Mouse (Mus musculus) heart, postnatal 0 days (tissue): ENCODE measurements around the gene Slc7a7. TPM values are rescaled to one million over a fixed set of nuclear protein-coding genes. Genes with fewer than 3 reads are reported as not detected.

Experiments
- ATAC-seq: fragments of 200-750 bp; cut with Nextera tagmentation; 2 replicates; pipeline ENCODE4 v1.8.0; 2017; ENCODE audit warnings: low read depth, moderate number of reproducible peaks, moderate library complexity; ENCODE audit not compliant: insufficient read depth
- DNase-seq: peaks from one replicate; pipeline ENCODE4 v3.0.0-alpha.2; 2016; ENCODE audit warnings: low spot score
- H3K27ac ChIP-seq: fragments of 300-500 bp; sonication (generic); 2 replicates; pipeline ENCODE4 v1.5.1; 2014; ENCODE audit warnings: low read depth, mild to moderate bottlenecking
- H3K27me3 ChIP-seq: fragments of 300-500 bp; sonication (generic); 2 replicates; pipeline ENCODE4 v1.6.1; 2014; ENCODE audit warnings: low read length, mixed read lengths; ENCODE audit not compliant: control insufficient read depth, insufficient read depth
- H3K36me3 ChIP-seq: fragments of 300-500 bp; sonication (generic); replicated peaks from 2 replicates; pipeline ENCODE4 v1.6.1; 2014; ENCODE audit warnings: low read length, mixed read lengths; ENCODE audit not compliant: control insufficient read depth, insufficient read depth
- H3K4me1 ChIP-seq: fragments of 300-500 bp; sonication (generic); 2 replicates; pipeline ENCODE4 v1.6.1; 2014; ENCODE audit warnings: antibody characterized with exemption; ENCODE audit not compliant: control insufficient read depth, insufficient read depth
- H3K4me2 ChIP-seq: fragments of 300-500 bp; sonication (generic); 2 replicates; pipeline ENCODE4 v1.6.1; 2014; ENCODE audit warnings: low read depth, mild to moderate bottlenecking, low read length, moderate library complexity
- H3K4me3 ChIP-seq: fragments of 300-500 bp; sonication (generic); 2 replicates; pipeline ENCODE4 v1.5.1; 2014; ENCODE audit warnings: low read depth, low read length
- H3K9ac ChIP-seq: fragments of 300-500 bp; sonication (generic); replicated peaks from 2 replicates; pipeline ENCODE4 v1.6.1; 2014; ENCODE audit warnings: low read depth, low read length, mixed read lengths
- H3K9me3 ChIP-seq: fragments of 300-500 bp; sonication (generic); replicated peaks from 2 replicates; pipeline ENCODE4 v1.6.1; 2016; ENCODE audit warnings: low read length; ENCODE audit not compliant: control insufficient read depth
- CTCF ChIP-seq: IDR thresholded peaks from 2 replicates; pipeline ENCODE4 v1.5.1; 2016; ENCODE audit warnings: antibody characterized with exemption, control low read depth, low read depth
- EP300 ChIP-seq: IDR thresholded peaks from 2 replicates; pipeline ENCODE4 v1.6.1; 2016; ENCODE audit warnings: antibody characterized with exemption, low read depth
- WGBS: fragments of 180-500 bp; shearing (Covaris S2); extraction: QIAGEN DNeasy Blood & Tissue Kit; methylation state at CpG from one replicate; pipeline ENCODE4 v1.1.7; 2014; 5-methylcytosine and 5-hydroxymethylcytosine counted together
- polyA plus RNA-seq: library from polyadenylated mRNA; unstranded; fragments of >200 nt; fragmentation: Nextera tagmentation; extraction: Ambion mirVana; gene quantifications from 2 replicates; pipeline ENCODE4 v1.2.1, GENCODE M21; 2015
- total RNA-seq: library from RNA; depleted of rRNA; stranded (reverse); fragments of >200 nt; gene quantifications from 2 replicates; pipeline ENCODE4 v1.2.3, GENCODE M21; 2014; ENCODE audit warnings: low replicate concordance

The Slc7a7 gene
- total and polyA plus RNA-seq, 2 experiments from 2014 or later, result 6.7 to 11.3 TPM

DNA sequence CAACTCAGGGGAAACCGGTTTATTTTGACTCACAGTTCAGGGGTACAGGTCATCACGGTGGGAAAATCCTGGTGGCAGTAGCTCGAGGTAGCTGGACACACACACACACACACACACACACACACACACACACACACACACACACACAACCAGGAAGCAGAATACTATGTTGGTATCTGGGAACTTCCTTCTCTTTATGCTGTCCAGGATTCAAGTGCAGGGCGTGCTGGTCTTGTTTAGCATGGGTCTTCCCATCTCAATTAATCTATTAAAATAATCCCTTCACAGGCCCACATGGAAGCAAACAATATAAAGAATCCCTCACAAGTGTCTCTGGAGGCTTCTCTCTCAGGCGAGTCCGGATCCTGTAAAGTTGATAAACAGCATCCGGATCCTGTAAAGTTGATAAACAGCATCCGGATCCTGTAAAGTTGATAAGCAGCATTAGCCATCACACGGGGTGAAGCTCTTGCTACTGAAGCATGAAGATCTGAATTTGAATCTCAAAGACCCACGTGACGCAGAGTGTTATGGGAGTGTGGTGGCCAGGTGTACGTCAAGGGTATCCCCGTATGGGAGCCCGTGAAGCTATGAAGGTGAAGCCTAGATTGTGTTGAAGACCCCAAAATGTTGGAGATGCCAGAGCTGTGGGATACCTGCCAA lies 40.5 kb upstream of the Slc7a7 start:
- Histone ChIP-seq H3K9me3 (no peaks in the 10 kb centered on the region), H3K27ac (no peak overlapping the region), H3K4me1 (no peaks in the 10 kb centered on the region), H3K36me3 (no peaks in the 10 kb centered on the region), H3K4me2 (no peak overlapping the region), H3K9ac (no peak overlapping the region), H3K27me3 (no peaks in the 10 kb centered on the region), H3K4me3 (no peak overlapping the region)
- DNase-seq (no peak), ATAC-seq (no peak)
- no peak for TF ChIP-seq EP300
- no peak for TF ChIP-seq CTCF
- 60% methylated on average over 14 of the region's 14 CpGs for WGBS

DNA sequence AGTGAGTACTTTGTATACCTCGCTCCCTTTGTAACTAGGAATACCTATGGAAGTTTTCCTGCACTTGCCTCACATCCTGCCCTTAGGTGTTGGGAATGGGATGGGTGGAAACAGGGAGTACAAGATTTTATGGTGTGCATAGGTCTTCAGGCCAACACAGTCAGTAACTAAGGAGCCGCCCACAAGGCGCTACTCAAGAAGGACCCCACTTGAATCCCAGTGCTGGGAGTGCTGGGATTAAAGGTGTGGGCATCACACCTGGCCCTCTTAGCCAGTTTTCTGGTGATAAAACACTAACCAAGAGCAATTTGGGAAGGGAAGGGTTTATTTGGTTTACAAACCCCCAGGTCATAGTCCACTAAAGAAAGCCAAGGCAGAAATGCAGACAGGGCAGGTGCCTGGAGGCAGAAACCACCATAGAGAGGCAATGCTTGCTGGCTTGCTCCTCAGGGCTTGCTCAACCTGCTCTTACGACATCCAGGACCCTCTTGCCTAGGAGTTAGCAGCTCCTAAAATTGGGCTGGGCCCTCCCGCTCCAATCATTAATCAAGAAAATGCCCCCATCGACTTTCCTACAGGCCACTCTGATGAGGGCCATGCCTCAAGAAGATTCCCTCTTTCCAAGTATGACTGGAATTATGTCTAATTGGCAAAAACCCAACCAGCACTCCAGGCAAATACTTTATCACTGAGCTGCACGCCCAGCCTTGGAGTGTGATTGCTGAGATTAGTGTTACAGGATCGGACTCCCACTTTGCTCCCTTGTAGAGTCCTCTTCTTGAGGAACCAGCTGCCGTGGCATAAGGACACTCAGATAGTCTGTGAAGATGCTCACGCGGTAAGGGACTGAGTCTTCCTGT lies 37.3 kb upstream of the Slc7a7 start:
- ATAC-seq (no peak), DNase-seq (no peak)
- Histone ChIP-seq H3K4me1 (no peaks in the 10 kb centered on the region), H3K27me3 (no peaks in the 10 kb centered on the region), H3K4me3 (no peak overlapping the region), H3K27ac (no peak overlapping the region), H3K9ac (no peak overlapping the region), H3K36me3 (no peaks in the 10 kb centered on the region), H3K4me2 (no peak overlapping the region), H3K9me3 (no peaks in the 10 kb centered on the region)
- no peak for TF ChIP-seq CTCF
- TF ChIP-seq EP300, result no peak
- 60% methylated on average over 11 of the region's 11 CpGs for WGBS

DNA sequence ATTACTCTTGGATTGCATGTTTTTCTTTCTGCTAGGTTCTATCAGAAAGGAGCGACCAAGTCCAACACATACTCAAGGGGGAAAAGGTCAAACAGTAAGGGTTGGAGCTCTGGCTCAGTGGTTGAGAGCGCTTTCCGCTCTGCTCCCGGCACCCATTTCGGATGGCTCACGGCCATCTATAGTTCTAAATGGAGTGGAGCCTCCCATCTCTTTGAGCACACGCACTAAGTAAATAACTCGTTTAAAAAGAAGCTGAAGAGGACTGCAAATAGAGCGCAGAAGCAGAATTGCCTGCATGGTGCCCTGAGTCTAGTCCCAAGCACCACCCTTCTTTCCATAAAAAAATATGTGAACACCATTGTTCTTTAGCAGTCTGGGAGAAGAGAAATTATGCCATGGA lies 36.0 kb upstream of the Slc7a7 start:
- Histone ChIP-seq H3K9me3 (no peaks in the 10 kb centered on the region), H3K4me2 (no peak overlapping the region), H3K27me3 (no peaks in the 10 kb centered on the region), H3K36me3 (no peaks in the 10 kb centered on the region), H3K4me1 (no peaks in the 10 kb centered on the region), H3K27ac (no peak overlapping the region), H3K9ac (no peak overlapping the region), H3K4me3 (no peak overlapping the region)
- WGBS, result 86% methylated on average over 9 of the region's 9 CpGs
- DNase-seq (no peak), ATAC-seq (no peak)
- TF ChIP-seq CTCF (no peak), EP300 (no peak)

DNA sequence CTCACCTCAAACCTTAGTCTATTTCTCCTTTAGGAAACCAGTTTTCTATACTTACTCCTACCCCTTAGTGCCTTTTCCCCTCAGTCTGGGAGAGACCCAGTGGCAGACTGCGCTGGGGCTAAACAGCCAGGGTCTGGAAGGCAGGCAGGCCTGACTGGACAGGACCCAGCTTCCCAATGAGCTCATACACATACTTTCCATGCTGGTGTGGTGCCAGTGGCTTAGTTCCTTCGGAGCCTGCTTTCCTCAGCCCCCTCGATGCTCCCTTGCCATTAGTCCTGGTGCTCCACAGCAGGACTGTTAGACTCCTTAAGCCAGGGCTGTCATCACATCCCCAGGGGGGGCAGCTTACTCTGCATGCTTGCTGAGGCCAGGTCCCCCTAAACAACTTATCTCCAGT lies 27.9 kb upstream of the Slc7a7 start:
- peaks cover 7% of the 10 kb centered on the region; the same call in 1 of the 2 replicates for H3K4me1 ChIP-seq
- no peak for DNase-seq
- no peak overlapping the region for H3K9ac ChIP-seq
- 0 out of 2 replicates have a peak, but pooled peaks have one; percentile 40 for ATAC-seq
- WGBS, result 21% methylated on average over 3 of the region's 3 CpGs
- H3K4me2 ChIP-seq, result no peak overlapping the region
- H3K4me3 ChIP-seq, result no peak overlapping the region
- peaks cover 10% of the 10 kb centered on the region; the same call in 1 of the 2 replicates for H3K36me3 ChIP-seq
- no peaks in the 10 kb centered on the region for H3K9me3 ChIP-seq
- TF ChIP-seq CTCF (no peak), EP300 (no peak)
- peak overlapping the region; percentile 32; the same call in 1 of the 2 replicates for H3K27ac ChIP-seq
- H3K27me3 ChIP-seq, result no peaks in the 10 kb centered on the region

DNA sequence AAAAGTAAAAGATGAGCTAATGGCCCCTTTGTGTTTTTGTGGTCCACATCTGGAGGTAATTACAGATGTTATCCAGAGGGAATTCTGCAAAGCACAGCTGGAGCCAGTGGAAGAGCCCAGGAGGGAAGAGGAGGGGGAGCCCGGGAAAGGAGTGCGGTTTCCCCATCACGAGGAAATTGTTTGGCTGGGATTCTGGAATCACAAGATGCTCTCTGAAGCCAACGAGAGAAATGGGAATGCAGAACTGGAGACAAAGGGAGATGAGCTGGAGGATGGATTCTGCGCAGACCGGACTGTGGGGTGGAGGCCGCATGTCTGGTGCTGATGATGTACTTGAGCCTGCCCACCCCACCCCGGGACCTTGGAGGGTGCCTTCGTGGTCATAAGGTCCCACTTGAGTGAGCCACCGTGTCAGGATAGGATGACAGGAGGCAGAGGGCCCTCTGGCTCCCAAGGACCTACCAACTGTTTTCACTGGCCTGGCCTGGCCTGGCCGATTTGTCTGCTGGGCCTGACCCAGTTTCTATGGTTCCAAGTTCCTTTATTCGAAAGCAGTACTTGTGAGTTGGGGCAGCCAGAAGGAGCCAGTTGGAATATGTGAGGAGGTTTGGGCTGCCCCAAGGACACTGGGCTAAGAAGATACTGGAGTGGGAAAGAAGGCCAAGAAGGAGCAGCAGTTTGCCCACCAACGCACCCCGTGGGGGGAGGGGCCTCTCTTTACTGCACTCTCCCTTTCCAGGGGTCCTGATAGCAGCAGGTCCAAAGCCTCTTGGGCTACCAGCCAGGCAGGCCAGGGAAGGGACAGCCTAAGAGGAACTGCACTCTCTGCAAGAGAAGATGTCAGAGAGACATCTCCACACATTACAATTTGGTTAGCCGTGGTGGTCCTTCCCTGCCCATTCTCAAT lies 26.4 kb upstream of the Slc7a7 start:
- peak overlapping the region; percentile 80 for H3K27ac ChIP-seq
- no peak overlapping the region for H3K4me3 ChIP-seq
- no peak overlapping the region for H3K4me2 ChIP-seq
- peak; percentile 47 for ATAC-seq
- H3K36me3 ChIP-seq, result peaks cover 25% of the 10 kb centered on the region
- H3K9ac ChIP-seq, result no peak overlapping the region
- DNase-seq, result no peak
- TF ChIP-seq EP300, result no peak
- no peak for TF ChIP-seq CTCF
- 46% methylated on average over 15 of the region's 15 CpGs for WGBS
- H3K27me3 ChIP-seq, result no peaks in the 10 kb centered on the region
- H3K4me1 ChIP-seq, result peaks cover 7% of the 10 kb centered on the region; the same call in 1 of the 2 replicates
- H3K9me3 ChIP-seq, result no peaks in the 10 kb centered on the region
